Mouse (Mus musculus) heart, postnatal 0 days (tissue): ENCODE data around the gene Phlpp2. TPM values are rescaled to one million over a fixed set of nuclear protein-coding genes. Genes with fewer than 3 reads are reported as not detected.
A peak's percentile ranks its signal among the peaks of the same experiment; 100 is the strongest.

ENCODE experiments used
- ATAC-seq: fragments of 200-750 bp; cut with Nextera tagmentation; 2 replicates; pipeline ENCODE4 v1.8.0; 2017; ENCODE audit warnings: low read depth, moderate number of reproducible peaks, moderate library complexity; ENCODE audit not compliant: insufficient read depth
- DNase-seq: peaks from one replicate; pipeline ENCODE4 v3.0.0-alpha.2; 2016; ENCODE audit warnings: low spot score
- H3K27ac ChIP-seq: fragments of 300-500 bp; sonication (generic); 2 replicates; pipeline ENCODE4 v1.5.1; 2014; ENCODE audit warnings: low read depth, mild to moderate bottlenecking
- H3K27me3 ChIP-seq: fragments of 300-500 bp; sonication (generic); 2 replicates; pipeline ENCODE4 v1.6.1; 2014; ENCODE audit warnings: low read length, mixed read lengths; ENCODE audit not compliant: control insufficient read depth, insufficient read depth
- H3K36me3 ChIP-seq: fragments of 300-500 bp; sonication (generic); replicated peaks from 2 replicates; pipeline ENCODE4 v1.6.1; 2014; ENCODE audit warnings: low read length, mixed read lengths; ENCODE audit not compliant: control insufficient read depth, insufficient read depth
- H3K4me1 ChIP-seq: fragments of 300-500 bp; sonication (generic); 2 replicates; pipeline ENCODE4 v1.6.1; 2014; ENCODE audit warnings: antibody characterized with exemption; ENCODE audit not compliant: control insufficient read depth, insufficient read depth
- H3K4me2 ChIP-seq: fragments of 300-500 bp; sonication (generic); 2 replicates; pipeline ENCODE4 v1.6.1; 2014; ENCODE audit warnings: low read depth, mild to moderate bottlenecking, low read length, moderate library complexity
- H3K4me3 ChIP-seq: fragments of 300-500 bp; sonication (generic); 2 replicates; pipeline ENCODE4 v1.5.1; 2014; ENCODE audit warnings: low read depth, low read length
- H3K9ac ChIP-seq: fragments of 300-500 bp; sonication (generic); replicated peaks from 2 replicates; pipeline ENCODE4 v1.6.1; 2014; ENCODE audit warnings: low read depth, low read length, mixed read lengths
- H3K9me3 ChIP-seq: fragments of 300-500 bp; sonication (generic); replicated peaks from 2 replicates; pipeline ENCODE4 v1.6.1; 2016; ENCODE audit warnings: low read length; ENCODE audit not compliant: control insufficient read depth
- CTCF ChIP-seq: IDR thresholded peaks from 2 replicates; pipeline ENCODE4 v1.5.1; 2016; ENCODE audit warnings: antibody characterized with exemption, control low read depth, low read depth
- EP300 ChIP-seq: IDR thresholded peaks from 2 replicates; pipeline ENCODE4 v1.6.1; 2016; ENCODE audit warnings: antibody characterized with exemption, low read depth
- WGBS: fragments of 180-500 bp; shearing (Covaris S2); extraction: QIAGEN DNeasy Blood & Tissue Kit; methylation state at CpG from one replicate; pipeline ENCODE4 v1.1.7; 2014; 5-methylcytosine and 5-hydroxymethylcytosine counted together
- polyA plus RNA-seq: library from polyadenylated mRNA; unstranded; fragments of >200 nt; fragmentation: Nextera tagmentation; extraction: Ambion mirVana; gene quantifications from 2 replicates; pipeline ENCODE4 v1.2.1, GENCODE M21; 2015
- total RNA-seq: library from RNA; depleted of rRNA; stranded (reverse); fragments of >200 nt; gene quantifications from 2 replicates; pipeline ENCODE4 v1.2.3, GENCODE M21; 2014; ENCODE audit warnings: low replicate concordance

The Phlpp2 gene
- total and polyA plus RNA-seq, 2 experiments from 2014 or later, result 0.67 to 2.3 TPM

- H3K4me3 ChIP-seq, result no peak overlapping the region
- peaks cover 14% of the 10 kb centered on the region; the same call in 1 of the 2 replicates for H3K4me1 ChIP-seq
- whole genome bisulfite sequencing, result 65% methylated on average over 9 of the region's 9 CpGs
- no peak for TF ChIP-seq EP300
- TF ChIP-seq CTCF, result no peak
- H3K27ac ChIP-seq, result no peak overlapping the region
- no peak for DNase-seq
- H3K9me3 ChIP-seq, result no peaks in the 10 kb centered on the region
- no peaks in the 10 kb centered on the region for H3K36me3 ChIP-seq
- peaks cover 27% of the 10 kb centered on the region for H3K27me3 ChIP-seq
- no peak overlapping the region for H3K4me2 ChIP-seq
- no peak overlapping the region for H3K9ac ChIP-seq
- no peak for ATAC-seq
Observed at GRCm38 (mm10) chr8:109962896-109963295, 94.6 kb downstream of the Phlpp2 start.

- no peak overlapping the region for H3K4me3 ChIP-seq
- H3K9ac ChIP-seq, result no peak overlapping the region
- 43% methylated on average over 13 of the region's 13 CpGs for WGBS
- H3K9me3 ChIP-seq, result no peaks in the 10 kb centered on the region
- H3K27me3 ChIP-seq, result peaks cover 27% of the 10 kb centered on the region
- peaks cover 9% of the 10 kb centered on the region; the same call in 1 of the 2 replicates for H3K4me1 ChIP-seq
- no peak overlapping the region for H3K4me2 ChIP-seq
- H3K36me3 ChIP-seq, result no peaks in the 10 kb centered on the region
- no peak for TF ChIP-seq CTCF
- no peak for TF ChIP-seq EP300
- ATAC-seq, result no peak
- DNase-seq, result no peak
- H3K27ac ChIP-seq, result no peak overlapping the region
Observed at GRCm38 (mm10) chr8:109963421-109963820, 95.1 kb downstream of the Phlpp2 start.

GRCm38 (mm10) chr8:109964106-109964505, 95.8 kb downstream of the Phlpp2 start:
- H3K27me3 ChIP-seq, result peaks cover 27% of the 10 kb centered on the region
- H3K9me3 ChIP-seq, result no peaks in the 10 kb centered on the region
- peaks cover 8% of the 10 kb centered on the region; the same call in 1 of the 2 replicates for H3K4me1 ChIP-seq
- H3K27ac ChIP-seq, result no peak overlapping the region
- no peak overlapping the region for H3K4me3 ChIP-seq
- 71% methylated on average over 4 of the region's 4 CpGs for WGBS
- no peak overlapping the region for H3K9ac ChIP-seq
- no peak for ATAC-seq
- H3K36me3 ChIP-seq, result no peaks in the 10 kb centered on the region
- no peak for DNase-seq
- TF ChIP-seq CTCF (no peak), EP300 (no peak)
- H3K4me2 ChIP-seq, result no peak overlapping the region

- ATAC-seq, result no peak
- 52% methylated on average over 10 of the region's 10 CpGs for WGBS
- TF ChIP-seq CTCF, result no peak
- no peak for TF ChIP-seq EP300
- Histone ChIP-seq H3K27me3 (no peaks in the 10 kb centered on the region), H3K9ac (no peak overlapping the region), H3K36me3 (no peaks in the 10 kb centered on the region), H3K4me2 (no peak overlapping the region), H3K4me1 (no peaks in the 10 kb centered on the region), H3K4me3 (no peak overlapping the region), H3K9me3 (no peaks in the 10 kb centered on the region), H3K27ac (no peak overlapping the region)
- no peak for DNase-seq
Observed at GRCm38 (mm10) chr8:109968837-109969236, 100.5 kb downstream of the Phlpp2 start.

- DNase-seq (peak; percentile 85), ATAC-seq (no peak; the same call in 1 of the 2 replicates)
- Histone ChIP-seq H3K9me3 (0 out of 2 replicates have a peak, but pooled peaks cover under 1% of the 10 kb centered on the region), H3K36me3 (no peaks in the 10 kb centered on the region), H3K27me3 (no peaks in the 10 kb centered on the region), H3K27ac (no peak overlapping the region), H3K4me2 (no peak overlapping the region), H3K4me1 (no peaks in the 10 kb centered on the region), H3K9ac (no peak overlapping the region), H3K4me3 (no peak overlapping the region)
- WGBS, result 5% methylated on average over 9 of the region's 9 CpGs
- no peak for TF ChIP-seq EP300
- peak; percentile 82 for TF ChIP-seq CTCF
Observed at GRCm38 (mm10) chr8:109970323-109970722, 102.0 kb downstream of the Phlpp2 start.

- no peaks in the 10 kb centered on the region for H3K4me1 ChIP-seq
- ATAC-seq, result no peak
Observed at GRCm38 (mm10) chr8:109972901-109973300, 104.6 kb downstream of the Phlpp2 start.

More at GRCm38 (mm10) chr8:109972901-109973300, 104.6 kb downstream of the Phlpp2 start:
- DNase-seq, result no peak
- H3K36me3 ChIP-seq, result no peaks in the 10 kb centered on the region
- no peak overlapping the region for H3K4me2 ChIP-seq
- H3K4me3 ChIP-seq, result no peak overlapping the region
- H3K9me3 ChIP-seq, result peaks cover 12% of the 10 kb centered on the region; the same call in 1 of the 2 replicates
- TF ChIP-seq EP300 (no peak), CTCF (no peak)
- H3K27ac ChIP-seq, result no peak overlapping the region
- H3K27me3 ChIP-seq, result no peaks in the 10 kb centered on the region
- 76% methylated on average over 4 of the region's 4 CpGs for WGBS
- no peak overlapping the region for H3K9ac ChIP-seq
